Mouse (Mus musculus) heart, adult 8-10 months (tissue): ENCODE measurements around the gene Gm20661. TPM values are rescaled to one million over a fixed set of nuclear protein-coding genes. Genes with fewer than 3 reads are reported as not detected.

Source experiments
- DNase-seq: peaks from one replicate; pipeline ENCODE4 v3.0.0; 2022; ENCODE audit warnings: low spot score
- total RNA-seq, 4 experiments: library from RNA; stranded (reverse); gene quantifications; 2 replicates each; pipeline ENCODE4 v1.2.4; 2022

Gene Gm20661
- total RNA-seq, 4 experiments from 2014 or later, result 0.25 TPM; not detected in 3

DNA sequence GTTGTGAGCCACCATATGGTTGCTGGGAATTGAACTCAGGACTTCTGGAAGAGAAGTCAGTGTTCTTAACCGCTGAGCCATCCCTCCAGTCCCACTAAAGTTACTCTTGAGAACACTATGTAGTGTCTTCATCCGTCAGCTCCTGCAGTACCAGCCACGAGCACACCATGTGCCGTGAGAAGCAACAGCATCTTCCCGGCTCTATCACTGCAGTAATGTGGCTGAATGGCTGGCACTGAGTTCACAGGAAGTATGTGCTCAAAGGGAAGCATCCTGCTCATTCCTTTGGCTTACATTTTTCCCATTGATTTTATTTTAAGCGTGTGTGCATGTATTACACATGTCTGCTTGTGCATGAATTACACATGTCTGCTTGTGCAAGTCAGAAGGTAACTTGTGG, 15.4 kb upstream of the Gm20661 start:
- DNase-seq, result no peak

DNA sequence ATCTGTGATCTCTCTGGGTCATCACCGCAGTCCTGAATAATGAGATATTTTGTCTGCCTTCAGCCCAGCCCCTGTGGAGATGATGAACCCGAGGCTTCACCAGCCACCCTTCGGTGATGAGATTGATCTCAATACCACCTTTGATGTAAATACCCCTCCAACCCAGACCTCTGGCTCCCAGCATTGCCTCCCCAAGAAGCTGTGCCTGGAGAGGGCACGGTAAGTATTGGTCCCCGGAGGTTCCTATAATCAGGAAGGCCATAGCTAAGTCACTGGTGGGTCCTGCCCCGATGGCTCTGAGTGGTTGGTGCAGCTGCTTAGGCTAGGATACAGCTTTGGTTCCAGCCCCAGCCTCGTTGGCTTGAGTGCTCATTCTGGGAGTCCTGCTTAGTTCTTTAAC, 14.3 kb upstream of the Gm20661 start:
- no peak for DNase-seq

DNA sequence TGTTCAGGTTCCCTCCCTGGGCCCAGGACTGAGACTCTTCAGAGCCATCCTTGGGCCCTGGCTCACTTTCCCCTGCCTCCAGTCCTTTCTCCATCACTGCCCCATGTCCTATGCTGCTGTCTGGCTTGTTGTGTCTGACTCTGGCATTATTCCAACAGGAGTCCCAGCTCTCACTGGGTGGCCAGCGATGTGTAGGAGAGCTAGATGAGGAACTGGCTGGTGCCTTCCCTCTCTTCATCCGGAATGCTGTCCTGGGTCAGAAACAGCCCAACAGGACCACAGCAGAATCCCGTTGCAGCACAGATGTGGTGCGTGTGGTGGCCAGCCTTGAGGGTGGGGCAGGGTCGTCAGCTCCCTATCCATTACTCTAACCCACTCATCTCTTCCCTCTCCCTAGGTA, 12.5 kb upstream of the Gm20661 start:
- no peak for DNase-seq

DNA sequence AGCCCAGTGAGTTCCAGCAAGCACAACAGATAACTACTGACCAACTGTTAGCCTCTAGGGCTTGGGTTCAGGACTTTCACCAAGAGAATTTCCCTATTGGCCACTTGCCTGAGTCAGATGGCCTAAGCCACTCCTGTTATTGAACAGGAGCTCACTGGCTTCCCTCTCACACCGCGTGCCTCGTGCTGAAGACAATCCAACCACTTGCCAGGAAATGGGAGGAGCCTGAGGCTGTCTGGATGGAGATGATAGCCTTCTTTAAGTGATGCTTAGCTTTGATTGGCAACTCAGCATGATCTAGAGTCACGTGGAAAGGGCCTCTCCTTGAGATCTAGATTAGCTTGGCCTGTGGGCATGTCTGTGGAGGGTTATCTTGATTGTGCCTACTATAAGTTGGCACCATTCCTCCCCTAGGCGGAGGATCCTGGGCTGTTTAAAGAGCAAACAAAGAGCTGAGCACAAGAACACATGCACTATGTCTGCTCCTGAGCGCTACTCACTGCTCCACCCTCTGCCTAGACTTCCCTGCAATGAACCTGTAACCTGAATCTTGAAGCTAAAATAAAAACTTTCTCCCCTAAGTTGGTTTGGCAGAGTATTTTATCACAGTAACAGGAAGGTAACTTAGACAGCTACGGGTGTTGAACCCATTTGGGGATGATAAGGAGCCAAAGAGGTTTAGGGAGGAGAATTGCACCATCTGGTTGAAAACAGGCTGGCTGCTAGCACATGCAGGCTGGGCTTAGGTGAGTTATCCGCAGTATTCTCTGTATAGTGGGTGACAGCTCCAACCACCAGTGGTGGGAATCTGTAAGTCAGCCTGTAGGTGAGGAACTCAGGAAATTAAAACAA, 10.9 kb upstream of the Gm20661 start:
- peak; percentile 58 for DNase-seq

DNA sequence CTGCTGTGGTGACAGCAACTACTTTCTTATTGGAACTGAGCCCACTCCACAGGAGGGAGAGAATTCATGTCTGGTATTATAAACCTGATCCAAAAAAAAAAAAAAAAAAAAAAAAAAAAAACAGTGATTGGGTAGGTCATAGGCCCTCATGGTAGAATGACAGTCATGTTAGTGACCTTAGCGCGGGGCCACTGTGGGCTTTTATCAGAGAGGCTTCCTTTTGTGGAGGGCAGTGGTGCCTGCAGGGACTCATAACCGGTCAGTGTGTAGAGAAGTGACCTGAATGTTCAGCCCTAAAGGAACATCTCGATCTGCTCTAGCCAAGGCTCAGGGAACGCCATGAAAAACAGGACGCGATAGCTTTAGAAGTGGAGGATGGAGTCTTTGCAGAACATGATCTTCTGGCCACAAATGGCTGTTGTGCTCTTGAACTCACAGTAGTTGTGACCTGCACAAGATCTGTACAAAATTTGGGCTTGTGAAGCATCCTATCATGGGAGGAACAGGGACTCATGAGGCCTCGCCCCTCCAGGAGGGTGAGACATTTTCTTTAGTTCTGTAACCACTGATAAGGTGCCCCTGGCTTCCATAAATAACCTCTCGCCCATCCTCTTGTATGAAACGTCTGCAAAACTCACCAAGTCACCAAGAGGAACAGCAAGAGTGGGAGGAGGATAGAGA, 8.2 kb upstream of the Gm20661 start:
- no peak for DNase-seq

DNA sequence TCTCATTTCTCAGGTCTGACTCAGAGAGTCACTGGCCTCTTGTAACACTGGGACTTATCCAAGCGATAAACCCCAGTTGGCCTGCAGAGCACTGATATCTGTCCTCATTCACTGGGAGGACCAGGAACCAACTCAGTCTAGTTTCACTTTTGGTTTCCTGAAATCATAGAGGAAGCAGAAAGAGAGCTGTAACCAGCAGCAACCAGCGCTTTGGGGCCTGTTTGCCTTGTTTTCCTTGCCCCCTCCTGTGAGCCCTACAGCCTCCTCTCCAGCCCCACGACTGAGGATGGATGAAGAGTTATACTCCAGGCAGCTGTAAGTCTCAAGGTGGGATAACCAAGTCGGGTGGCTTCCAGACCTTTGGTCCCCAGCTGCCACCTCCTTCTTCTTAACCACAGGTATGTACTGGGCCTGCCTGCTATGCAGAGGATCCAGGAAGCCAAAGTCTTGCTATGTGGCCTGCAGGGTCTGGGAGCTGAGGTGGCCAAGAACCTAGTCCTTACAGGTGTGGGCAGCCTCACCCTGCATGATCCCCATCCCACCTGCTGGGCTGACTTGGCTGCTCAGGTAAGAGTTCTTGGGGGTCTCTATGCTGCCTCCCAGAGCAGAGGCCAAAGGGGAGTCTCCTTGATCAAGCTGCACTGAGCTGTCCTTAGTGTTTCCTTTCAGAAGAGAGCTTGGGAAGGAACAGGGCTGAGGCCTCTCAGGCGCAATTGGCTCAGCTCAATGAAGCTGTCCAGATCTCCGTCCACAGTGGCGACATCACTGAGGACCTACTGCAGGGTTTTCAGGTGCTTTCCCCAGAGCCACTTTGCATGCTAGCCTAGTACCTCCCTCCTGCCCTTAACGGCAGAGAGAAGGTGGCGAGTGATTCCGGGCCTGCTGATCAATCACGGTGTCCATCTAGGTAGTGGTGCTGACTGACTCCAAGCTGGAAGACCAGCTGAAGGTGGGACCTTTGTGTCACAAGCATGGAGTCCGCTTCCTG, 7.2 kb upstream of the Gm20661 start, which contains the start of gene Uba7:
Gene Uba7, plus strand, starts transcription at position 107 of the 988 bp plus-strand sequence.
- DNase-seq, result peak; percentile 86

DNA sequence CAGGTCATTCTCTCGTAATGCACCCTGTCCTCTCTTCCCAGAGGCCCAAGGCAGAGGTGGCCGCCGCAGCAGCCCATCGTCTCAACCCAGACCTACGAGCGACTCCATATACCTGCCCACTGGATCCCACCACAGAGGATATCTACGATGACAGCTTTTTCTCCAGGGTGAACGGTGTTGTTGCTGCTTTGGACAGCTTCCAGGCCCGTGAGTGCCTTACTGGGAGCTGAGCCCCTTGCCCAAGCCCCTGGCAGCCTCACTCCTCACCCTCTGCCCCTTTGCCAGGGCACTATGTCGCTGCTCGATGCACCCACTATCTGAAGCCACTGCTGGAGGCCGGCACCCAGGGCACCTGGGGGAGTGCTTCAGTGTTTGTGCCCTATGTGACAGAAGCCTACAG, 4.0 kb upstream of the Gm20661 start:
- no peak for DNase-seq

DNA sequence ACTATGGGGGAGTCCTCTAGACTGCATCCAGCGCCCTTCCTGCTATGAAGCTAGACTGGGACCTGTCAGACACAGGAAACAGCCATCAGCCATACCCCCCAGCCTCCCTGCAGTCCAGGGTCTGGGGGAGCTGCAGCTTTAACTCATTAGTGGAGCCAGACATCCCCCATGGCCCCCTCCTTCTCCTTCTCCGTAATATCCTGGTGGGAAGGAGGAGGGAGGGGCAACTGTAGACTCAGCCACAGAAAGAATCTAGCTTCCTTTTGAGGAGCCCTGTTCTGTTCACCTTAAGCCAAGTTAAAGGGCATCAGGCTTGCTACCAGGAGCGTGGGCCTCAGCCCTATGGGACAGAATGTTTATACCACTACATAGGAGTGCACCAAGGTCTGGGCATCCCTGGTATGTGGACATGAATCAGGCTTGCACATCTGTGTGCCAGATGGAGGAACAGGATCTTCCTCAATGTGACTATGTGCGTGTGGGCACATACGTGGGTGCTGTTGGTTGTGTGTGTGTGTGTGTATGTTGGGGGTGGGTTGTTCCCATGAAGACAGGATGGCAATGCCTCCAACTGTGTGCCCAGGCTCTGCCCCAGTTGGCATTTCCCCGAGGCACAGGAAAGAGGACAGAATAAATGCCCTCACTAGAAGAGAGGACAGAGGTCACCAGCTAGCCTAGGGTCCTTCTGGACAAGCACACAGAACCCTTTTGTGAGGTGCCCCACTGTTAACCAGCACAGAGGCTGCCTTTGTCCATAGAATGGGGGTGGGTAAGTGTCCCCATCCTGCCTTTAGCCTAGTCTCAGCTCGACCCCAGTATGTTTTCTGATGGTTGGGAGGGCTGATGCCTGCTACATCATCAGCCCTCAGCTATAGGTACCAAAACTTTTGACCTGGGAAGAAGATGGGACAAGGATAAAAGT, 913 bp upstream of the Gm20661 start:
- DNase-seq, result no peak

DNA sequence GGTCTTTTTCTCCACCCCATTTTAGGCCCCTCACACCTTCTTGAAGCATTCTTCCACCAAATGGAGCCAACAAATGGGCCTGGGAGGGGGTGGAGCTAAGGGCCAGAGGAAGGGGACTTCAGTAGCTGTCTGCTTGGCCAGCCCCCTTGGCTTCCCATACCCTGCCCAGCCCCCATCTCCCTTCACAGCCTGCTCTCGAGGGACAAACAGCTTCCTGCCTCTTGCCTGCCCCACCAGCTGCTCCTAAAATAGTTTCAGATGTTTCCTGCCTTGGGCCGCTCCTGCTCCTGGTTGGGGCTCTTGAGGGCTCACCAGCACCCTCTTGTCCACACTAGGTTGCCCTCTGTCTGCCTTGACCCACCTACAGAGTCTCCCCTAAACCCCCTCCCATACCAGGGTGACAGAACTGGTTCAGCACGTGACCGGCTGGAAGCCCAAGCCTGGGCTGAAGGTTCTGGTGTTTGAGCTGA, 598 bp downstream of the Gm20661 start:
- peak; percentile 92 for DNase-seq

DNA sequence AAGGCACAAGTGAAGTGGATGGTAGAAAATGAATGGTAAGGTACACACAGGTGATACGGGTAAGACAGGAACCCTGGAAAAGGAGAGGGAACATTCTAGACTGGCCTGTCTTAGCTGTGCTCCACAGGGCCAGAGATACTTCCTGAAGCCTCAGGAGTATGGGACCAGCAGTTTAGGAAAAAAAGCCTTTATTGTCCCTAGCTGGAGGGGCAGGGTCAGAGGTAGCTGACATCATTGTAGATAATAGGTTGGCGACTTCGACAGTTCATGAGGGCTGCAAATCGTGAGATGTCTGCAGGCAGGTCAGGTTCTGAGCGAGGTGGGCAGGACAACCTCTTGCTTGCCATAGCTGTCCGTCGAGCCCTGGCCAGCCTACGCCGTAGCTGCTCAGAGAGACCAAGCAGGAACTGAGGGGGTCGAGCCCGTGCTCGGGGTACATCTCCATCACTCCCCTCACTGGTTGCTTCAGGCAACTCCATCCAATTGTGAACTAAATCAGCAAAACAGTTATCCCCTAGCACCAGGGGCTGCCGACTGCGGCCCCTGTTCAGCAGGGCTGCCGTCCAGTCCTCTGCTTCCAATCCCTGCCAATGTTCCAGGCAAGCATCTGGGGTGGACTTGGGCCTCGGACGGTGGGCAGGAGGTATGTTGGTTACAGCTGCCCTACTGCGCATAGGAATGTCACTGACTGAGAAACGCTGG, 1.3 kb downstream of the Gm20661 start:
- DNase-seq, result no peak

DNA sequence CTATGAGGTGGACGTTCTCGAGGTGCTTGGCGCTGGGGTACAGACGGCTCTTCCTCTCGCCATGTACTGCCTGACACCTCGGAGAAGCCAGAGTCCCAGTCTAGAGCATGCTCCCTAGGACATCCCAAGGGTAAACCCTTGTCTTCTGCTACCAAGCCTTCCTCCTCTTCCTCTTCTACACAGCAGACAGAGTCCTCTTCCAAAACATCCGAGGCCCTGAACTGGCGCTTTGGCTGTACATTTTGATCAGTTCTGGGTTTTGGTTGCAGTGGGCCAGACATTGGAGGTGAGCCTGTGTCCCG, 1.8 kb downstream of the Gm20661 start:
- DNase-seq, result no peak

DNA sequence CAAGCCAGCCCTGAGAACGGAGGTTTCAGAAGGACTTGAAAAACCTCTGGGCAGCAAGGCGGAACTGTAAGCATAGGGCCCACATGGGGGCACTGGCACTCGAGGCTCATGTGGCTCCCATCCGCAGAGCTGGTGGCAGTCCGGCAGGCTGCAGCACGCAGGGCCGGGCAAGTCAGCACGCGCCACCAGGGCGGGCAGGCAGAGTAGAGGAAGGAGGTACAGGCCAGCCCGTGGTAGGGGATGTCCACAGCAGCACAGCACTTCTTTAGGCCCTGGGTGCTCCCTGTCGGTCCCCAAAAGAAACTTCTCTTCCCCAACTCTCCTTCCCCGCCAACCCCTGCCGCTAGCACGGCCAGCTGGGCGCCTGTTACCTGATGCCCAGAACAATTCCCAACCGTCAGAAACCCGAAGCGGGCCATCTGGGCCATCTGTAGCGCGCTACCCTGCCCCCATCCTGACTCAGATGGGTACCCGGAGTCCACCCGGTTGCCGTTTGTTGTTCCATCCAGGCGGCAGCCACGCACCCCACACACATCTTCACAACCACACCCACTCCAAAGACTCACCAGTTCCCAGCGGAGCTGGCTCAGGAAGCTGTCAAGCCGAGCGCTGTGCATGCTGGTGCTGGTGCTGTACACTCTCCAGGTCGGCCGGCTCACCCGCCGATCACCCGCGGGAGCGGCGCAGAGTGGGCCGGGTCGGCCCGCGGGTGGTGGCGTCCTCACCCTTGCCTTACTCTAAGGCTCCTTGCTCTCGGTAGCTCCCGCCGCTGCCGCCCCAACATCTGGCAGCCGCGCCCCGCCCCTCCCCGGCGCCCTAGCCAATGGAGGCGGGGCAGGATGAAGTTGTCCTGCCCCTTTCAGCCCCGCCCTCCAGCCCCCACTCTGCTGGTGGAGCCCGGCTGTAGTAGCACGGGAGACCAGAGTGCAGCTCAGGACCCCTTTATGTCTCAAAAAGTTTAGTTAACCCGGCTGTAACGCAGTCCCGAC, 2.6 kb downstream of the Gm20661 start, which contains the start of gene Inka1:
Gene Inka1, minus strand, starts transcription at position 749 of the 989 bp plus-strand sequence.
- peak; percentile 90 for DNase-seq

DNA sequence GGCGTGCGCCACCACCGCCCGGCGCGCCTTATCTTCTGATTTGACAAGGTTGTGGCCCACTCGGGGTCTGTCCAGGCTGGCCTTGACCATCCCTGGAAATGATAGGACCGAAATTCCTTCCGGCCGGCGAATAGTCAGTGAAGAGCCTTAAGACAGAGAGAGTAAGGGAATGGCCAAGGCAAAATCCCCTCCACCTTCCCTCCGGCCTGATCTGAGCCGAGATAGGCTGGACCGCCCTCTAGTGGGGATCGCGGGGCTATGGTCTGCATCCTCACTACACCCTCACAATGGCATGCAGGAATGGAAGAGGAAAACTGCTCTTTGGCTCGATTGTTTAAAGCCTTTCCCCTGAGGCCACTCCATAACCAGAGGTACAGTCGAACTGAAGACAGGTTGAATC, 3.5 kb downstream of the Gm20661 start:
- DNase-seq, result peak; percentile 86

DNA sequence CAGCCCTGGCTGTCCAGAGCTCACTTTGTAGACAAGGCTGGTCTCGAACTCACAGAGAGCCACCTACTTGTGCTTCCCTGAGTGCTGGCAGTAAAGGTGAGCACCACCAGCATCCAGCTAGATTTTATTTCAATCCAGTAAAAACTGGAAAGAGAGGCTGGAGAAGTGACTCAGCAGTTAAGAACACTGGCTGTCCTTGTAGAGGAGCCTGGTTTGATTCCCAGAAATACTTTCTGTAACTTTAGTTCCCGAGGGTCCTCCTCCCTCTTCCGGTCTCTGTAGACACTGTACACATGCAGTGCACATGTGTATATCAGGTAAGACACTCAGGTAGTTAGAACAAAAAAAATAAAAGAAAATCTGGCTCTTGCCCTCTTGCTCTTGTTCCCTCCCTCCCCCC, 5.1 kb downstream of the Gm20661 start:
- DNase-seq, result no peak

DNA sequence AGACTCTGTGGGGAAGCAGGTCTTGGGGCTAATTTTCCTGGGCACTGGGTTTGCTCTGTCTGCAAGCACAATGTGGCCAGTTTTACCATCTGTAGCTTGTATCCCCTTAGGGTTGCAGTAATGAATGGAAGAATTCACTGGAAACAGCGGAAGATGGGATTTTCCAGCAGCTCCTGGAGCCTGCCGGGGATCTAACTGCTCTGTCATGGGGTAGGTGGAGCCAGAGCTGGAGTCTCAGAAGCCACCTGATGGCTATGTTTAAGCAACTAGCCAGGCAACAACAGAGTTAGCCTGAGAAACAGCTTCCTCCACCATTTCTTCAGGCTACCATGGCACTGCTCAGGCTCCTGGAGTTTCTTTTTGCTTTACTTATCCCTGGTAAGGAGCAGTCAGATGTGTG, 9.3 kb downstream of the Gm20661 start, which contains the start of gene Cdhr4:
Gene Cdhr4, plus strand, starts transcription at position 301 of the 400 bp plus-strand sequence.
- no peak for DNase-seq

DNA sequence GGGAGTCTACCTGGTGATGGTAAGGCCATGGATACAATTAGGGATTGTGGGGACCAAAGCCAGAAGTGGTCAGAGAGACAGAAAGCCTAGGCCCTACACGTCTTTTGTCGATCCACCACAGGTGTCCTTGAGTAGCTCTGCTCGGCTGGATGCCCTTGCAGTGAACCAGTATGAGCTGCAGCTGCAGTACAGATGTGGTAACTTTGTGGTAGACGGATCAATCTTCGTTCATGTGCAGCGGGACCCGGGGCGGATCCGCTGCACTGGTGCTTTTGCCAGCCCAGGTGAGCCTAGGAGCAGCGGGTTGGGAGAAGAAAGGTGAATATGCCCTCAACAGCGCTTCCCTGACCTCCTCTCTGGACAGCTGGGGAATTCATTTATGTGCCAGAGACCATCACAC, 10.2 kb downstream of the Gm20661 start:
- no peak for DNase-seq

DNA sequence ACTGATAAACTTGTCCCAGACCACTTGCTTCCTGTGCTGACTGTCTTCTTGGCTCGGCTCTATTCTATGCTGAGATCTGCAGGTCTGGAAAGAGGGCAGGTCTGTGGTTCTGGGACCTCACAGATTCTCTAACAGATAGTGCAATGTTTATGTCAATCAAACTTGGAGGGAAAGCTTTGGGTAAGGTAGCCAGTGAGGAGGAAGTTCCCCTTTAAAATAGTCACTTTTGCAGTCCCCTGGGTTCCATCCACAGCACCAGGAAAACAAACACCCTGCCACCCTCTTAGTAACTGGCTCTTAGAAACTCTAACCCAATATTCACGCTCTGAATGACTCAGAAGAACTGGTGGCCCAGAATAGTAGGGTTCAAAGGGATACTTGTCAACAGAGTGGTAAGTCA, 11.6 kb downstream of the Gm20661 start:
- no peak for DNase-seq

DNA sequence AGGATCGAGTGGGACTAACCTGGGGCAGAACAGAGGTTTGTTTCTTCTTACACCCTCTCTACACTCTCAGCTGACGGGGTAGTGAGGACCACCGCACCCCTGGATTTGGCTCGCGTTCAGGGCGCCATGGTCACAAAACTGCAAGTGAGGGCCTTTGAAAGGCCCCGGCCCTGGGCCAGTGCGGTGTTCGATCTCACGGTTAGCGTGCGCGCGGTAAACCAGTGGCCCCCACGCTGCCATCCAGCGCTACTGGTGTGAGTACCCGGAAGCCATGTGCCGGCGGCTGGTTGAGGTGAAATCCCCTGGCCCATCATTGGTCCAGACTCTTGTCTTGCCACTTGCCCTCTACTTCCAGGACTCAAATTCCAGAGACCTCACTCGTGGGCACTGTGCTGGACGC, 12.7 kb downstream of the Gm20661 start:
- no peak for DNase-seq

DNA sequence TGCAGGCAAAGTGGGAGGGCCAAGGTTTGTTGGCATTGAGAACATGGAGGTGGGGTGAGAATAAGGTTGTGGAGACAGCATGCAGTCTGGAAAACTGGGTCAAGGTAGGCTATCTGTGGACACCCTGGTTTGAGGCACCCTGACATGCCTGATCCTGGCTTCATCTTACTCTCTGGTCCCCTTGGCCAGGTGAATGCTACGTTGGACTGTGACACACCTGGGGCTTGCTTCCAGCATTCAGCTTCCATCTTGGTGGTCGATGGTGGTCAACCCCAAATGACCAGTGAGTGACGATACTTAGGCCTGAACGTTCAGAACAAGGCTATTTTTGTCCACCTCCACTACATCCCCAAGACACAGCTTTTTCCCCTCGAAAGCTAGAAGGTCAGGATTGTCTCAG, 13.2 kb downstream of the Gm20661 start, which contains the start of gene Gm20662:
Gene Gm20662, plus strand, starts transcription at position 301 of the 400 bp plus-strand sequence.
- no peak for DNase-seq
